Mouse (Mus musculus): ENCODE measurements around the gene Galnt16. TPM values are rescaled to one million over a fixed set of nuclear protein-coding genes. Genes with fewer than 3 reads are reported as not detected.

Gene Galnt16
- polyA plus RNA-seq, 1 experiment from 2014 or later, result 35.0 TPM

DNA sequence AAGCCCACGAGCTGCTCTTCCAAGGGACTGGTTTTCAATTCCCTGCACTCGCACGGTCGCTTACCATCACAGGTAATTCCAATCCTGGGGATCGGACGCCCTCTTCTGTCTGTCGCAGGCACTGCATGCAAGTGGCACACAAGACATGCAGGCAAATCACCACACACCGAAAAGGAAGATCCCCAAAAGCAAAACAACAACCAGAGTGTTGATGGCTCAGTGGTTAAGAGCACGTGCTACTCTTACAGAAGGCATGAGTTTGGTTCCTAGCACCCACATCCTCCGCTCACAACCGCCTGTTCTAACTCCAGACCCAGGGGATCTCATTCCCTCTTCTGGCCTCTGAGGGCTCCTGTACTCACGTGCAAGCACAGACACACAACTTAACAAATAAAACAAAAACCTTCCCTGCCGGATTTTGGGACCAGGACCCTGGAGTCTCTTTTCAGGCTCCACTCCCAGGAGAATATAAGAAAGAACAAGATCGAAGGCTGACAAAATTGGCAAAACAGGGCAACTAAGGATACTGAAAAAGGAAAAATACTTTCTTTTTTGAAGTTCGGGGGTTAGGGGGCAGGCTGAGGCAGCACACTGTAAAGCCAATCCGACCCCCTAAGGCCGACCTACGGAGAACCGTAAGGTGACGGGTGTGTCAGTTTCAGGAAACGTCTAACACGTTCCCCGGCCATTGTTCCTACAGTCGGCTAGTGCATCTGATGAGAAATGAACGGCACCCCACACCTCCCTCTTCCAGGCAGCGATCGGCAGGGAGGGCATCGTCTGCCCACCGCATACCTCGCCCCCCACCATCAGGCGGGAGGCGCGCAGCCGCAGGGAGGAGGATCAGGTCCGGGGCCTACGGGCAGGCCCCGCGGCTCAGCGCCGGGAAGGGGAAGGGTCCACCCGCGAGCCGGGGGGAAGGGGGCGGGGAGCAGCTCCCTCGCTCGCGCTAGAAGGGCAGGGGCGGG is 124.9 kb downstream of the Galnt16 start:
- 2% methylated on average over 47 of the region's 48 CpGs for WGBS
- no peaks in the 10 kb centered on the region for H3K9me3 ChIP-seq (replicated peaks)
- H3K4me2 ChIP-seq, result peak overlapping the region; percentile 96
- peaks cover 35% of the 10 kb centered on the region for H3K36me3 ChIP-seq
- peaks cover 47% of the 10 kb centered on the region for H3K4me1 ChIP-seq
- ATAC-seq (ENCODE audit: low FRiP score), result peak; percentile 79
- H3K27ac ChIP-seq (replicated peaks), result peak overlapping the region; percentile 91
- H3K4me3 ChIP-seq (replicated peaks), result peak overlapping the region; percentile 99
- H3K27me3 ChIP-seq (replicated peaks), result no peaks in the 10 kb centered on the region
- peak overlapping the region; percentile 97 for H3K9ac ChIP-seq (replicated peaks)

GRCm38 (mm10) chr12:80643693-80644505 is 125.8 kb downstream of the Galnt16 start, which contains the start of the genes Slc39a9 and Erh:
TSS of gene Slc39a9 (plus strand) at chr12:80643883.
TSS of gene Erh (minus strand) at chr12:80644341.
- Histone ChIP-seq H3K4me3 (replicated peaks) (peak within 1 kb of the TSS; percentile 99), H3K27me3 (replicated peaks) (no peaks in the 10 kb centered on the region), H3K4me2 (peak within 1 kb of the TSS; percentile 96), H3K9ac (replicated peaks) (peak within 1 kb of the TSS; percentile 97), H3K27ac (replicated peaks) (peak within 1 kb of the TSS; percentile 91), H3K36me3 (peaks cover 26% of the 10 kb centered on the region), H3K4me1 (peaks cover 55% of the 10 kb centered on the region), H3K9me3 (replicated peaks) (no peaks in the 10 kb centered on the region)
- WGBS, result under 1% methylated on average over 50 of the region's 50 CpGs
- peak; percentile 97 for ATAC-seq (ENCODE audit: low FRiP score)

DNA sequence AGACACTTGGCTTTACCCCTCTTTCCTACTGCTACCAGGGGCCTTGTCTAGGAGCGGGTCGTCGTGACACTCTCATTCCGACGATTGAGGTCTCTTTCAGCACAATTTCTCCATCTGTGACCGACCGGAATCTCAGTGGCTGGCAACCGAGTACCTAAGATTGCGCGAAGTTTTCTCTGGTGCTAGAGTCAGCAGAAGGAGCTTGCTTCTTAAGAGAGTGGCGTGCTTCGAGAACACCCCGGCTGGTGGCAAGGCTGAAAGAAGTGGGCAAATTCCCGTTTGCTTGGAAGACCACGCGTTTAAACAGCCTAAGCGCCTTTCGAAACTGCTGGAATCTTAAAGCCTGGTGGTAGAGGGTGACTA is 126.4 kb downstream of the Galnt16 start:
- Histone ChIP-seq H3K9me3 (replicated peaks) (no peaks in the 10 kb centered on the region), H3K9ac (replicated peaks) (peak overlapping the region; percentile 97), H3K27ac (replicated peaks) (peak overlapping the region; percentile 91), H3K4me1 (peaks cover 60% of the 10 kb centered on the region), H3K27me3 (replicated peaks) (no peaks in the 10 kb centered on the region), H3K4me2 (peak overlapping the region; percentile 96), H3K4me3 (replicated peaks) (peak overlapping the region; percentile 99), H3K36me3 (peaks cover 22% of the 10 kb centered on the region)
- 7% methylated on average over 18 of the region's 18 CpGs for WGBS
- ATAC-seq (ENCODE audit: low FRiP score), result no peak; the same call in 1 of the 2 replicates

DNA sequence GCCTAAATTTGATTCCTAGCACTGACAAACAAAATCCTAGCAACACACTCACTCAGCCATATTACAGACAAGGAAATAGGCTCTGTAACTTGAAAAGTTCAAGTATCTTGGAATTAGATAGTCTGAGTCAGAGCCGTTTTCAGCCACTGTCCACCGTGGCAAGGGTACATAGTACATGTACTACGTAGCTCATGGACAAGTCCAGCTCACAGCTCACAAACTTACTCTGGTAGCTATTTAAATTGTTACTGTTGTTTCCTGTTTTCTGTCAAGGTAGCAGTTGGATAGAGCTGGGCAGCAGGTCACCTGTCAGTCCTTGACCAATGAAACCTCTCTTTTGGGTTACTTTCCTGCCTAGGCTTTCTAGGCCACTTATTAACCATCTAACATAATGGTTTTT is 128.3 kb downstream of the Galnt16 start:
- Histone ChIP-seq H3K4me1 (peaks cover 60% of the 10 kb centered on the region), H3K4me2 (peak overlapping the region; percentile 96), H3K4me3 (replicated peaks) (no peak overlapping the region), H3K36me3 (peaks cover 3% of the 10 kb centered on the region), H3K9ac (replicated peaks) (no peak overlapping the region), H3K9me3 (replicated peaks) (no peaks in the 10 kb centered on the region), H3K27me3 (replicated peaks) (no peaks in the 10 kb centered on the region), H3K27ac (replicated peaks) (no peak overlapping the region)
- 93% methylated on average over 3 of the region's 3 CpGs for WGBS
- no peak for ATAC-seq (ENCODE audit: low FRiP score)

- no peak overlapping the region for H3K4me2 ChIP-seq
- no peaks in the 10 kb centered on the region for H3K27me3 ChIP-seq (replicated peaks)
- H3K27ac ChIP-seq (replicated peaks), result no peak overlapping the region
- no peaks in the 10 kb centered on the region for H3K9me3 ChIP-seq (replicated peaks)
- 87% methylated on average over 7 of the region's 7 CpGs for WGBS
- ATAC-seq (ENCODE audit: low FRiP score), result no peak
- no peak overlapping the region for H3K9ac ChIP-seq (replicated peaks)
- peaks cover 10% of the 10 kb centered on the region for H3K4me1 ChIP-seq
- H3K4me3 ChIP-seq (replicated peaks), result no peak overlapping the region
- no peaks in the 10 kb centered on the region for H3K36me3 ChIP-seq
Measured at GRCm38 (mm10) chr12:80653951-80654658, 136.0 kb downstream of the Galnt16 start.

DNA sequence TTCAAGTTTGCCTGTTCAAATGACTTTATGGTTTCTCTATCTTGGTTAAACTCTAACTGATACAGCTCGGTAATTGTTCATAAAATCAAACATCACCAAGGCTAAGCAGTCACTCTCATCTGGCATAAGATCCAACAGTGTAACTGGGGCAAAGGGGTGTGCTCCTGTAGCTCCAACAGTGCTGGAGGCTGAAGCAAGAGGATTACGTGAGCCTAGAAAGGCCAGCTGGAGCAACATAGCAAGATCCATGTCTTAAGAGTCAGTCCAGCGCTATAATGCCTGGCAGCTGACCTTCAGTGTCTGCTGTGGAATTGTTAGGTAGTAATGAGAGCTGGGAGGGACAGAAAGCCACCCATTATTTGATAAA is 136.6 kb downstream of the Galnt16 start:
- Histone ChIP-seq H3K27ac (replicated peaks) (no peak overlapping the region), H3K27me3 (replicated peaks) (no peaks in the 10 kb centered on the region), H3K4me2 (no peak overlapping the region), H3K9ac (replicated peaks) (no peak overlapping the region), H3K36me3 (no peaks in the 10 kb centered on the region), H3K9me3 (replicated peaks) (no peaks in the 10 kb centered on the region), H3K4me3 (replicated peaks) (no peak overlapping the region), H3K4me1 (peaks cover 12% of the 10 kb centered on the region)
- ATAC-seq (ENCODE audit: low FRiP score), result no peak
- 92% methylated on average over 3 of the region's 3 CpGs for WGBS

DNA sequence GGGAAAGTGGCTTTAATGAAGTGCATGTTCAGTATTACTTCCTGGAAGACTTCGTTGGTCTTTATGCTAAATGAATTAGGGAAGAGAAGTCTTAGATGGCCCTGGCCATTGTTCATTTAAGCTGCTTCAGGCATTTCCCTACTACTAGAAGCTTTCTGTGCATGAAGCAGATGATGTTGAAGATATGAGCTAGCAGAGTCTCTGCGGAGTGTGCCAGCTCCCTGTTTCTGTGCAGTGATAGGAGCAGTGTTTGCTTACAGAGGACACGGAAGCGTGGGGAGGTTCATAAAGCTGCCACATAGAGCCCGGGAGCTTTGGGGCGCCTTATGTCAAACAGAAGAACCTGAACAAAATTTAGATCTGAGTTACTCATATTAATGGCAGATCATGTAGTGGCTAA is 140.6 kb downstream of the Galnt16 start:
- peak overlapping the region; percentile 60 for H3K27ac ChIP-seq (replicated peaks)
- peaks cover 12% of the 10 kb centered on the region for H3K36me3 ChIP-seq
- H3K9ac ChIP-seq (replicated peaks), result no peak overlapping the region
- H3K4me1 ChIP-seq, result peaks cover 21% of the 10 kb centered on the region
- no peaks in the 10 kb centered on the region for H3K9me3 ChIP-seq (replicated peaks)
- WGBS, result 69% methylated on average over 6 of the region's 6 CpGs
- no peak for ATAC-seq (ENCODE audit: low FRiP score)
- no peak overlapping the region for H3K4me3 ChIP-seq (replicated peaks)
- H3K4me2 ChIP-seq, result no peak overlapping the region
- H3K27me3 ChIP-seq (replicated peaks), result no peaks in the 10 kb centered on the region

GRCm38 (mm10) chr12:80662322-80662721 is 144.2 kb downstream of the Galnt16 start:
- H3K27ac ChIP-seq (replicated peaks), result no peak overlapping the region
- ATAC-seq (ENCODE audit: low FRiP score), result no peak
- H3K4me2 ChIP-seq, result no peak overlapping the region
- H3K9ac ChIP-seq (replicated peaks), result no peak overlapping the region
- H3K4me1 ChIP-seq, result peaks cover 18% of the 10 kb centered on the region
- no peaks in the 10 kb centered on the region for H3K27me3 ChIP-seq (replicated peaks)
- no peaks in the 10 kb centered on the region for H3K9me3 ChIP-seq (replicated peaks)
- WGBS, result 92% methylated on average over 10 of the region's 10 CpGs
- H3K4me3 ChIP-seq (replicated peaks), result no peak overlapping the region
- H3K36me3 ChIP-seq, result peaks cover 27% of the 10 kb centered on the region

DNA sequence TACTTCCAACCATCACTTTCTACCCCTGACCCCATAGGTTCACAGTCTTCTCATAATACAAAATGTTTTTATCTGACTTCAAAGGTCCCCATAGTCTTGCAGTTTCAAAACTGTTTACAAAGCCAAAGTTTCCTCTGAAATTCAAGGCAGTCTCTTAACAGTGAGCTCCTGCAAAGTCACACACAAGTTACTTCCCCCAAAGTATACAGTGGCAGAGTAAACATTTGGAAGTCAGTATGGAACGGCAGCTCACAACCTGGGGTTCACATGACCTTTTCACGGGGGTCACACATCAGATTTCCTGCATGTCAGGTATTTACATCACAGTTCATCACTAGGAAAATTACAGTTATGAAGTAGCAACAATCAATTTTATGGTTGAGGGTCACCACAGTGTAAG is 145.9 kb downstream of the Galnt16 start:
- Histone ChIP-seq H3K4me1 (peaks cover 14% of the 10 kb centered on the region), H3K4me3 (replicated peaks) (no peak overlapping the region), H3K4me2 (no peak overlapping the region), H3K9ac (replicated peaks) (no peak overlapping the region), H3K9me3 (replicated peaks) (no peaks in the 10 kb centered on the region), H3K27ac (replicated peaks) (no peak overlapping the region), H3K36me3 (peaks cover 36% of the 10 kb centered on the region), H3K27me3 (replicated peaks) (no peaks in the 10 kb centered on the region)
- ATAC-seq (ENCODE audit: low FRiP score), result no peak
- 83% methylated on average over 2 of the region's 2 CpGs for WGBS

GRCm38 (mm10) chr12:80668391-80668790 is 150.3 kb downstream of the Galnt16 start:
- Histone ChIP-seq H3K9me3 (replicated peaks) (no peaks in the 10 kb centered on the region), H3K36me3 (peaks cover 34% of the 10 kb centered on the region), H3K4me1 (no peaks in the 10 kb centered on the region), H3K27me3 (replicated peaks) (no peaks in the 10 kb centered on the region), H3K27ac (replicated peaks) (no peak overlapping the region), H3K4me2 (no peak overlapping the region), H3K9ac (replicated peaks) (no peak overlapping the region), H3K4me3 (replicated peaks) (no peak overlapping the region)
- ATAC-seq (ENCODE audit: low FRiP score), result no peak
- 94% methylated on average over 2 of the region's 2 CpGs for WGBS

GRCm38 (mm10) chr12:80673170-80673569 is 155.1 kb downstream of the Galnt16 start:
- Histone ChIP-seq H3K27ac (replicated peaks) (no peak overlapping the region), H3K27me3 (replicated peaks) (no peaks in the 10 kb centered on the region), H3K9me3 (replicated peaks) (no peaks in the 10 kb centered on the region), H3K4me2 (no peak overlapping the region), H3K4me3 (replicated peaks) (no peak overlapping the region), H3K9ac (replicated peaks) (no peak overlapping the region), H3K4me1 (no peaks in the 10 kb centered on the region), H3K36me3 (peaks cover 49% of the 10 kb centered on the region)
- no peak for ATAC-seq (ENCODE audit: low FRiP score)
- WGBS, result 9% methylated on average over 3 of the region's 3 CpGs

Measured in neural tube, embryonic 15.5 days (tissue).